In genomic region chr12:73847336-73847735, GRCm38 (mm10) we compare ENCODE assay signal across 13 mouse cellular contexts. TPM values are rescaled to one million over a fixed set of nuclear protein-coding genes. Genes with fewer than 3 reads are reported as not detected.
A peak's percentile ranks its signal among the peaks of the same experiment; 100 is the strongest.
DNase-seq lines count a peak whose midpoint lies in the region; ATAC-seq and TF ChIP-seq lines count a peak whose summit lies in the region.
"Had no signal": no experiment of that assay in that cellular context is flagged by ENCODE, and none has a peak within 500 bp of the region (broad histone marks: within the 10 kb centered on the region; RNA-seq: fewer than 3 reads in every experiment).

No protein-coding gene starts in this region.

- TF ChIP-seq CTCF in layer of hippocampus, adult 2 months (conservative IDR thresholded peaks at IDR 0.05) = no peak

- H3K4me2 ChIP-seq in heart, embryonic 15.5 days = peak overlapping the region; percentile 53
- H3K4me2 ChIP-seq: intestine, embryonic 15.5 days; midbrain, embryonic 11.5 days had no signal

- H3K27ac ChIP-seq in layer of hippocampus, adult 2 months = no peak overlapping the region
- H3K27ac ChIP-seq in heart, embryonic 15.5 days = peak overlapping the region; percentile 75
- H3K27ac ChIP-seq: hindbrain, embryonic 10.5 days; intestine, embryonic 15.5 days; liver, embryonic 14.5 days had no signal

- peaks cover 15% of the 10 kb centered on the region for H3K4me1 ChIP-seq in heart, embryonic 15.5 days (replicated peaks)
- H3K4me1 ChIP-seq: hindbrain, embryonic 10.5 days; intestine, embryonic 15.5 days had no signal

- no peak for ATAC-seq in heart, embryonic 15.5 days (replicated peaks; ENCODE audit: insufficient number of reproducible peaks, insufficient read depth, low FRiP score, low read depth)
- ATAC-seq: intestine, embryonic 15.5 days had no signal

- no peaks in the 10 kb centered on the region for H3K36me3 ChIP-seq in heart, embryonic 15.5 days
- H3K36me3 ChIP-seq: hindbrain, embryonic 10.5 days; intestine, embryonic 15.5 days had no signal

- no peak overlapping the region for H3K9ac ChIP-seq in heart, embryonic 15.5 days
- H3K9ac ChIP-seq: intestine, embryonic 15.5 days; liver, embryonic 14.5 days had no signal

- DNase-seq in layer of hippocampus, adult 2 months (ENCODE audit: low spot score in 2 of 2) = no peak
- DNase-seq in layer of hippocampus, adult 11-12 months (ENCODE audit: low spot score) = no peak
- DNase-seq in adipocyte (ENCODE audit: low spot score) = peak; percentile 47
- DNase-seq in adrenal gland, postnatal 36 days = peak; percentile 14 to 15
- no peak for DNase-seq in spleen, postnatal 10 days (ENCODE audit: low spot score in 2 of 2)
- DNase-seq in kidney, postnatal 10 days = no peak
- DNase-seq: cerebellum, postnatal 25 days; right cerebral cortex, postnatal 25 days had no signal

- 52% methylated on average over 10 of the region's 10 CpGs for WGBS in heart, embryonic 15.5 days

- peak overlapping the region; percentile 40; the same call in 1 of the 2 replicates for H3K4me3 ChIP-seq in layer of hippocampus, adult 2 months
- H3K4me3 ChIP-seq in heart, embryonic 15.5 days = peak overlapping the region; percentile 41
- H3K4me3 ChIP-seq: hindbrain, embryonic 10.5 days; intestine, embryonic 15.5 days had no signal

- no peaks in the 10 kb centered on the region for H3K9me3 ChIP-seq in heart, embryonic 15.5 days (replicated peaks)
- H3K9me3 ChIP-seq: hindbrain, embryonic 10.5 days; intestine, embryonic 15.5 days had no signal

- no peaks in the 10 kb centered on the region for H3K27me3 ChIP-seq in heart, embryonic 15.5 days
- H3K27me3 ChIP-seq: intestine, embryonic 15.5 days had no signal

RNA-seq across cellular contexts. Expression of gene Hif1a, which starts 53.8 kb away (rescaled TPM):
- total RNA-seq in layer of hippocampus, adult 2 months (2021) = 10 to 100 TPM; 56.1 to 57.8 TPM
- total RNA-seq in adrenal gland, postnatal 36 days (2021) = 10 to 100 TPM; 66.5 to 69.1 TPM
- polyA plus RNA-seq in heart, embryonic 15.5 days (2015; fragmentation: Nextera tagmentation; extraction: Ambion mirVana) = 100 and 105 TPM in 2 replicates

Comparison
In these comparisons a context has a peak if more than half of its experiments do, and no peak if none do; other contexts are left out.
1. DNase-seq: peak in adipocyte (single experiment) and adrenal gland, postnatal 36 days (2 of 2); none in layer of hippocampus, adult 2 months (0 of 2), layer of hippocampus, adult 11-12 months (single experiment), spleen, postnatal 10 days (0 of 2) and kidney, postnatal 10 days (single experiment).